In genomic region chr14:48445984-48446683, GRCm38 (mm10) we compare ENCODE assay signal across 8 mouse cellular contexts. TPM values are rescaled to one million over a fixed set of nuclear protein-coding genes. Genes with fewer than 3 reads are reported as not detected.
DNase-seq lines count a peak whose midpoint lies in the region; ATAC-seq lines count a peak whose summit lies in the region.

TSS of gene Tmem260 (plus strand) at chr14:48446124.

- no peaks in the 10 kb centered on the region for H3K9me3 ChIP-seq in heart, embryonic 13.5 days
- no peaks in the 10 kb centered on the region for H3K9me3 ChIP-seq in liver, embryonic 12.5 days (replicated peaks)
- H3K9me3 ChIP-seq in stomach, embryonic 15.5 days, result no peaks in the 10 kb centered on the region

- peak within 1 kb of the TSS; percentile 99 for H3K27ac ChIP-seq in brown adipose tissue, adult 24 weeks (replicated peaks; ENCODE audit: low read depth, low read length)
- peak within 1 kb of the TSS; percentile 86 for H3K27ac ChIP-seq in heart, embryonic 13.5 days (replicated peaks)
- H3K27ac ChIP-seq in liver, embryonic 12.5 days, result peak within 1 kb of the TSS; percentile 81
- H3K27ac ChIP-seq in stomach, embryonic 15.5 days, result peak within 1 kb of the TSS; percentile 86

- peak within 1 kb of the TSS; percentile 74 for H3K4me3 ChIP-seq in brown adipose tissue, adult 24 weeks (ENCODE audit: insufficient read depth, low read depth, low read length)
- H3K4me3 ChIP-seq in heart, embryonic 13.5 days, result peak within 1 kb of the TSS; percentile 94
- H3K4me3 ChIP-seq in liver, embryonic 12.5 days, result peak within 1 kb of the TSS; percentile 95
- peak within 1 kb of the TSS; percentile 98 for H3K4me3 ChIP-seq in stomach, embryonic 15.5 days (replicated peaks)

- WGBS in heart, embryonic 13.5 days, result under 1% methylated on average over 69 of the region's 69 CpGs
- under 1% methylated on average over 68 of the region's 69 CpGs for WGBS in liver, embryonic 12.5 days (ENCODE audit: insufficient replicate concordance)
- under 1% methylated on average over 69 of the region's 69 CpGs for WGBS in stomach, embryonic 15.5 days

- peak; percentile 96 for ATAC-seq in heart, embryonic 13.5 days (ENCODE audit: extremely low read depth, insufficient number of reproducible peaks, low FRiP score, low TSS enrichment)
- ATAC-seq in liver, embryonic 12.5 days, result peak; percentile 97
- ATAC-seq in stomach, embryonic 15.5 days (ENCODE audit: insufficient read depth, low FRiP score, low read depth), result peak; percentile 99

- peak within 1 kb of the TSS; percentile 80 for H3K4me2 ChIP-seq in heart, embryonic 13.5 days
- peak within 1 kb of the TSS; percentile 71 for H3K4me2 ChIP-seq in liver, embryonic 12.5 days
- H3K4me2 ChIP-seq in stomach, embryonic 15.5 days, result peak within 1 kb of the TSS; percentile 65

- H3K9ac ChIP-seq in heart, embryonic 13.5 days, result peak within 1 kb of the TSS; percentile 96
- peak within 1 kb of the TSS; percentile 95 for H3K9ac ChIP-seq in liver, embryonic 12.5 days
- peak within 1 kb of the TSS; percentile 89 for H3K9ac ChIP-seq in stomach, embryonic 15.5 days

- peaks cover 3% of the 10 kb centered on the region for H3K4me1 ChIP-seq in brown adipose tissue, adult 24 weeks (ENCODE audit: control insufficient read depth, insufficient read depth, insufficient read length, low read length)
- peaks cover 13% of the 10 kb centered on the region for H3K4me1 ChIP-seq in heart, embryonic 13.5 days
- H3K4me1 ChIP-seq in liver, embryonic 12.5 days, result peaks cover 39% of the 10 kb centered on the region
- H3K4me1 ChIP-seq in stomach, embryonic 15.5 days, result peaks cover 8% of the 10 kb centered on the region

- H3K27me3 ChIP-seq in heart, embryonic 13.5 days (replicated peaks), result 0 out of 2 replicates have a peak, but pooled peaks cover 8% of the 10 kb centered on the region
- no peaks in the 10 kb centered on the region for H3K27me3 ChIP-seq in liver, embryonic 12.5 days (replicated peaks)
- H3K27me3 ChIP-seq in stomach, embryonic 15.5 days (replicated peaks), result no peaks in the 10 kb centered on the region

- no peaks in the 10 kb centered on the region for H3K36me3 ChIP-seq in heart, embryonic 13.5 days
- no peaks in the 10 kb centered on the region for H3K36me3 ChIP-seq in liver, embryonic 12.5 days
- H3K36me3 ChIP-seq in stomach, embryonic 15.5 days, result no peaks in the 10 kb centered on the region

- peak; percentile 96 for DNase-seq in CD4-positive, CD25-positive, alpha-beta regulatory T cell, adult 2 months (ENCODE audit: low read depth, low spot score)
- DNase-seq in fat pad, adult 2 months (ENCODE audit: extremely low read depth, low read depth, low spot score), result peak; percentile 34
- DNase-seq in kidney, postnatal 10 days, result peak; percentile 96
- DNase-seq in natural killer cell, adult 2 months (ENCODE audit: low spot score in 2 of 2), result peak; percentile 94

RNA-seq across cellular contexts. Expression of gene Tmem260, which starts in this region (rescaled TPM):
- polyA plus RNA-seq in brown adipose tissue, adult 24 weeks (2012; ENCODE audit: insufficient read depth, insufficient read length, missing spikeins), result 9.9 and 10.1 TPM in 2 replicates
- 11.7 and 12.2 TPM in 2 replicates for polyA plus RNA-seq in heart, embryonic 13.5 days (2015; fragmentation: Nextera tagmentation; extraction: Ambion mirVana)
- polyA plus RNA-seq in liver, embryonic 12.5 days (2016; fragmentation: Nextera tagmentation; extraction: Ambion mirVana), result 9.6 and 11.0 TPM in 2 replicates
- 17.7 and 19.3 TPM in 2 replicates for polyA plus RNA-seq in stomach, embryonic 15.5 days (2015; fragmentation: Nextera tagmentation; extraction: Ambion mirVana)

Comparison
In these comparisons a context has a peak if more than half of its experiments do, and no peak if none do; other contexts are left out.
1. Peak in every context shown above with its lines: DNase-seq, ATAC-seq, H3K4me3 ChIP-seq and H3K27ac ChIP-seq.
2. DNase-seq: peak in every context shown above with its lines; median percentile 96 in CD4-positive, CD25-positive, alpha-beta regulatory T cell, adult 2 months; 96 in kidney, postnatal 10 days; 94 in natural killer cell, adult 2 months; 34 in fat pad, adult 2 months.